Mouse (Mus musculus): Measurements from ENCODE around the gene Thsd4.
"Not testable (repeated sequence)": the region's sequence is repeated elsewhere in the genome, so short reads cannot be mapped to it uniquely, and the experiment has no call there.

Thsd4 gene

DNA sequence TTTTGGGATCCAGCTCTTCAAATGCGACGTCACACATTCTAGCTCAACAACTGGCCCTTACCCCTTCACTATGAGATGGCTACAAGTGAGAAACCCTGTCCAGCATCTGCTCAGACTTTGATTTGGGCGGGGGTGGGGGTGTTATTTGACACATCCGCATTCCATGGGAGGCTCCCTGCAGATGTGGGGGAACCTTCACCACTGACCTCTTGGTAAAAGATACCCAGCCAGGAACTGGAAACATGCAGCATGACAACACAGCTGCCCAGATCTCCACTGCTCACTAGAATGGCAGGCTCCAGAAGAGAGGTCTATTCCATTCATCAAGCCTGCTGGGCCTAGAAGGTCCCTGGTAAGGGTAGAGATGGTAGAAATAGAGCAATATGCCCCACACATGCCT is 213.7 kb downstream of the Thsd4 start:
- no peak for DNase-seq (ENCODE audit: low spot score in 2 of 2)

DNA sequence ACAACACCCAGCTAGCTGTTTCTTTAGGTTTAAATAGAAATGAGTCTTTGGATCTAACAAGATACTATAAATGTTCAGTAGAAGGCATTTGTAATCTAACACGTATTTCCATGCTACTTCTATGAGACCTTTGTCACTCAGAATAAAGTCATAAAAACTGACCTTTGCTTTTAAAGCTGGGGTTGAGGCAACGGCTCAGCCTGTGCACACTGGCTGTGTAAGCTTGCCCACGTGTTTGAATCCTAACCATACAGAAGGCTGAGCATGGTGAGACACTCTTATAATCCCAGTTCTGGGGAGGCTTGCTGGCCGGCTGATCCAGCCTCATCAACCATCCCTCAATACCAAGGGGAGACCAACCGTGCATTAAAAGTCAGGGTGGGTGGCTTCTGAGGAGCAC is 214.4 kb downstream of the Thsd4 start:
- DNase-seq (ENCODE audit: low spot score in 2 of 2), result no peak

DNA sequence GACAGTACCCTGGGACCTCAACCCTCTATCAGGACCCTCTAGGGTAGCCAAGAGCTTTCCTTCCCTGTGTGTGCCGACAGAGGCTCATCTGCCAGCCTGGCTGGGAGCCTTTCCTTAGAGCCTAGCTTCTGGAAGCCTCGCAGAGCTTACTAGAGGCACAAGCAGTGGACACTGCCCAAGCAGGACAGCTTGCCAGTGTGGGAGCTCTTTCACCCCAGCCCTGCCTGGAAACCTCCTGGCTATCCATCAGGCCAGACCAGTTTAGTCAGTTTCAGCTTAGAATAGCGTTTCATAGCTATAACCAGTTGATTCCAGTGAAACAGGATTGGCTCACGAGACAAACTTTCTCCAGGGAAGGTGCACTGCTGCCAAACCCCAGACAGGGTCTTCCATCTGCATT is 215.6 kb downstream of the Thsd4 start:
- DNase-seq (ENCODE audit: low spot score in 2 of 2), result no peak

DNA sequence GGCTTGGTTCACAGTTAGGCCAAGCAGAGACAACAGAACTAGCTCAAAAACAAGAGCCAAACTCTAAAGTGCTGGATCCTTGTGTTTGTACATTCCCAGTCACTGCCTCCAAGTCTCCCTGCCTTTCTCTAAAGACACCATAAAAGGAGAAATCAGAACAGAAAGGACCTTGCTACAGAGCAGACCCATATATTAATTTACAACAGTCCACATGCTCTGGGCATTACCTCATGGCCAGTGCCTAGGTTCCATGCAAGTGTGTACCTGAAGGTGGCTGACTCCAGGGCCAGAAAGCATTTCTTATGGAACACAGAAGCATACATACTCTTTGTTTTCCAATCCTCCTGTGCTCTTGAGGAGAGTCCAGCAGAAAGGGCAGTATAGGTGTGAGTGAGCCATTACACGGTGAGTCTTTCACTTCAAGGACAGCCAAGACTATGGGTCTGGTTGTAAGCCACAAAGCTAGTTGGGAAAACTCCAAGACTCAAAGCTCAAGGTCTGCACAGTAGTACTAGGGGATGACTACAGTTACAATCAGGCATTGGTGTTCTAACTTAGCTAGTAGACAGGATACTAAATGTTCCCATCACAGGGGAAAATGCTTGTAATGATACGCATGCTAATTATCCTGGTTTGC is 216.5 kb downstream of the Thsd4 start:
- no peak for DNase-seq (ENCODE audit: low spot score in 2 of 2)

DNA sequence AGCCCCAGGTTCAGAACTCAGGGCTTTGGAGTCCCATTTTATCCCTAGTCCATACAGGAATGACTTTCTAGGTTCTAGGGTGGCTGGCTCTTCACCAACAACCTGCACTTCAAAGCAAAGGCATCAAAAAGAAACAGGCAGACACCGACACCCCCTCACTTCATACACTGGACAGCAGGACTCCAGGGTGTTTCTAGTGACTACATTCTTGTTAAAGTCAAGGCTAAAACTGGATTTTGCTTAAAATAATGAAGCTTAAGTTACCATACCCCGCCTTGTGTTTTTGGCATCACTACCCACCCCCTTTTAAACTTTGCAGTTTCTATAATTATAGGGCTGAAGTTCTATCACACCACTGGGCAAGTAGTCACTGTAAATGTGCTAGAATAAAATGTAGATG is 225.6 kb downstream of the Thsd4 start:
- no peak for DNase-seq (ENCODE audit: low spot score in 2 of 2)

DNA sequence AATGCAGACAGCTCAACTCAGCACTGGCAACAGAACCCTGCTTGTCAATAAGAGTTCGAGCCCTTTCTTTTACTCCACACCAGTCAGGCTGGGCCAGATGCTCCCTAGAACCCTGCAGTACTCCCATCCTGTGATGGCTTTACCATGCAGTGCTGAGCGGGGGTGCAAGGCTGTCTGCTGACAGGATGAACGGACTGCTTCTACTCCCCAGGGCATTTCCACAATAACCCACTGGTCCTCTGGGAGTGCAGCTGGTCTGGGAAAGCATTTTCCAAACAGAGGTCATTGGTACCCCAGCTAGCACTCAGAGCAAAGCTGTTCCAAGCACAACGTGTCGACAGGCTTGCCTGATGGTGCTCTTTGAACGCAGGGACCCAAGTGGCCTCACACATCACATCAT is 226.6 kb downstream of the Thsd4 start:
- DNase-seq (ENCODE audit: low spot score in 2 of 2), result no peak

DNA sequence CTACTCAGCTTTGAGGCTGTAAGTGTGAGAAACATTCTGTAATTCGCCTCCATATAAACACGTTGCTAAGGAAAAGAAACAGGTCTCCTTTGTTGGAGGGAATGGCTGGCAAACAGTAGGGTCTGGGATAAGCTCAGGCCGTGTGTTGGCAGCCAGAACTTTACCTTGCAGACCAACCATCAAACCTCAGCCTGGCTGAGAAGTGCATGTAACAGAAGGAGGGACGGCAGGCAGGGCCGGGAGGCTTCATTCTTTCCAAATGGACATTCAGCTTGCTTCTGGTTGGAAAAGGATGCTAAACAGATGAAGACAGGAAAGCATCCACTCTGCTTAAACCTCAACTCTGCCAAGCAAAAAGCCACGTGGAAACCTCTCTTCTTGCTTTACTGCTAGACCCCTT is 228.7 kb downstream of the Thsd4 start:
- no peak for DNase-seq (ENCODE audit: low spot score in 2 of 2)

DNA sequence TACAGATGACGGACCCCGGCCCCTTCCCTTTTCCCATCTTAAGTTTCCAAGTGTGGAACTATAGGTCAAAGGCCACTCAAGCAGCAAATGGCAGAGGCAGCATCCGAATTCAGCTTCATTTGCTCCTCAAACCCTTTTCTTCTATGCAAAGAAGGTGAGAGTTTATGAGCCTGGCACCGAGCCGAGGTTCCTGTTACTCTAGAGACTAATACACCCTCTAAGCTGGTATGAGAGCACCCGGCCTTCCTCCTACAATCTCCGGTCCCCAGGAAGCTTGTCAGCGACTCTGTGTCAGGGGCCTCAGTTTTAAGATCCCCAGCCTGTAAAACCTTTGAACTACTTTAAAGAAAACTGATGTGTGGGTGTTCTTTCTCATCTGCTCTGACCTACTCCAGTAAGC is 231.1 kb downstream of the Thsd4 start:
- DNase-seq (ENCODE audit: low spot score in 2 of 2), result no peak

DNA sequence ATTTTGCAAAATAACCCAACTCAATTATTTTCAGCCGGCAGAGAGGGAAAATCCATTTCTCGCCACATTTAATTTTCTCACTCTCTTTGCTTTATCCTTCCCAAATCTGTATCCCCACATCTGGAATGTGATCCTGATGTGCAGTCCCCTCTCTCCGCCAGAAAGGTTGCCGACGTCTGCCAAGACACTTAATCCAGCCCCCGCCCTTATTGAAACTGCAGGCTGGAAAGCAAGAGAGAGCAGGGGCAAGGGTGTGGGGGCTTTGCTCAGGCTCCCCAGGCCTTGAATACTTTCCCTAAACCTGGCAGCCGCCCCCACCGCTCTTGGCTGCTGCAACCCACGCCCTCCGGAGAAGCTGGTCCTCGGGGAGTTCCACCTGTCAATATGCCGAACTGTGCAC is 233.1 kb downstream of the Thsd4 start:
- DNase-seq (ENCODE audit: low spot score in 2 of 2), result no peak

DNA sequence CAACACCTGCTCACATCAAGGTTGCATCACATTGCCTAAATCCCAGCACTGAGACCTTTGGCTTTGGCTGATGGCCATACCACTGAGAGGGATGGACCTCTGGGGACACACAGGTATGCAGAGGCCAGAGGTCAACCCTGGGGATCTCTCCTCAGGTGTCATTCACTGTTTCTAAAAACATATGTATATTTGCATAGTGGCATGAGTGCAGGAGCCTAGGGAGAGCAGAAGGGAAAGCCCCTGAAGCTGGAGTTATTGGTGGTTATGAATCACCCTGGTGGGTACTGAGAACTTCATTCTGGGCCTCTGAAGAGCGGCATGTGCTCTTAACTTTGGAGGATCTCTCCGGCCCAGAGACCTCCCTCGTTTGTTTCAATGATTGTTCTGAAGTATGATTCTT is 235.5 kb downstream of the Thsd4 start:
- DNase-seq (ENCODE audit: low spot score in 2 of 2), result no peak

DNA sequence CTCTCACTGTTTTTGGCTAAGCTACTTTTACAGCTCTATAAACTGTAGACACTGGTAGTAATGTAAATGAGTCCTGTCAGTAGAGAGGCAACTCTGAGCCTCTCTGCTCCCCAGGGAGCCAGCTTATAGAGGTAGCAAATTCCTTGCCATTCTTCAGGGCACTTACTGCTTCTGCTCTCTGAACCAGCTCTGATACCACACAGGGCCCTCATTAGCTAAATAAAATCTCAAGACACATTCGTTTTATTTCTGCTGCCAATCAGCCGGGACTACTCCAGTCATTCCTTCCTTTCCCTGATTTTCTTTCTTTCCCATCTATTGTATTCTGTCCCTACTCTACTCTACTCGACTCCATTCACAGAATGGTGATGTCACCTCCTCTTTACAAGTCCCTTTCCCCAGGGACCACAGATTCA is 236.8 kb downstream of the Thsd4 start:
- DNase-seq (ENCODE audit: low spot score in 2 of 2), result no peak

DNA sequence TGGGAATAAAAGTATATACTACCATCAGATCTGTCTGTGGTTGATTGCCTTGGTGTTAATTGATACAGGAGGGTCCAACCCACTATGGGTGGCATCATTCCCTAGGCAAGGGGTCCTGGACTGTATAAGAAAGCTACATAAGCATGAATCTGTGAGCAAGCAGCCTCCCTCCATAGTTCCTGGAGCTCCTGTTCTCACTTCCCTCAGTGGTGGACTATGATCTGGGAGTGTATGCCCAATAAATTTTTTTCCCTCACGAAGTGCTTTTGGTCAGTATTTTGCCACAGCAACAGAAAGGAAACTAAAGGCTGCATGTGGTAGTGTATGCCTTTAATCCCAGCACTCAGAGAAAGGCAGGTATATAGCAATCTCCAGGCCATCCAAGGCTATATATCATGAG is 237.5 kb downstream of the Thsd4 start:
- DNase-seq (ENCODE audit: low spot score in 2 of 2), result no peak

DNA sequence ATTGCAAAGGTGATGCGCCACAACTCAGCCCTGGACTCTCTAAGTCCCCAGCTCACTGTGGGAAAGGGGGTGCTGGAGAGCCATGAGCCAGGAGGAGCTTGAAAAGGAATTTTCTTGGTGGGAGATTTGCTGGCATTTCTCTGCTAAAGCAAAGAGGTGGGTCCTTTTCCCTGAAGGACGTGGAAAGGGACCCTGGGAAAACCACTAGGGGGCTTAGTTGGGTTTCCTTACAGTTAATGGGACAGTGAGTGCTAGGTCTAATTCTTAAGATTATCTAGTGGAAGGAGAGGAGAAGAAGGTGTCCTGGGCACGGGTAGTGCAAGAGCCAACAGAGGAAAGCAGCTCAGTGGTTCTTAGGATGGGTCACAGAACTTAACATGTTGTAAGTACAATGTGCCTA is 238.3 kb downstream of the Thsd4 start:
- no peak for DNase-seq (ENCODE audit: low spot score in 2 of 2)

DNA sequence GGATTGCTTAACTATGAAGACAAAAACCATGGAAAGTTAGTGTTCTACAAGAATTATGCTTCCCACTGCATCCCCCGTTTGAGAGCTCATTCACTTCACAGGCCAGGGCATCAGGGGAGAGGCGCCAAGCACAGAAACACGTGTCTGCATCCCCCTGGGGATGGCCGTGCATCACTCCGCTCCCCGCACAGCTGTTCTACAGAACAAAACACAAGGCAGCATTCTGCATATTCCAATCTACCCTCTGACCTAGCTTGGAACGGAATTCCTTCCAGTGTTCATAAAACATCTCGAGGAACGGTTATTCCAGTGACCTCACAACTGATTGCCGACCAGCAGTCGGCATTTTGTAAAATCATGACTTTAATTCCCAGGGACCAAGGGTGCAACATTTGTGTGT is 240.6 kb downstream of the Thsd4 start:
- DNase-seq (ENCODE audit: low spot score in 2 of 2), result no peak

DNA sequence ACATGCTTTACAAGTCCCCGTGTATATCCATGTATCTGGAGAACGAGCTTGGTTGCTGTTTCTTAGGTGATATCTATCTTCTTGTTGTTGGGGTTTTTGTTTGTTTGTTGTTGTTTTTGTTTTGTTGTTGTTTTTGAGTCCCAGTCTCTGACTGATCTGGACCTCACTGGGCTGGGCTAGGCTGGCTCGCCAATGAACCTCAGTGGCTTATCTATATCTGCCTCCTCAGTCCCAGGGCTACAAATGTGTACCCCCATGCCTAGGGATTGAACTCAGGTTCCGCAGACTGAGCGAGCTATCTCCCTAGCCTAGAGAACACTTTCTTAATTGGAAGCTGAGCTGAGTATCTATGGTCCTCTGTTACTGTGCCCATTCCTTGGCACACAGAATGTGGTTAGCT is 241.1 kb downstream of the Thsd4 start:
- DNase-seq (ENCODE audit: low spot score in 2 of 2), result no peak

DNA sequence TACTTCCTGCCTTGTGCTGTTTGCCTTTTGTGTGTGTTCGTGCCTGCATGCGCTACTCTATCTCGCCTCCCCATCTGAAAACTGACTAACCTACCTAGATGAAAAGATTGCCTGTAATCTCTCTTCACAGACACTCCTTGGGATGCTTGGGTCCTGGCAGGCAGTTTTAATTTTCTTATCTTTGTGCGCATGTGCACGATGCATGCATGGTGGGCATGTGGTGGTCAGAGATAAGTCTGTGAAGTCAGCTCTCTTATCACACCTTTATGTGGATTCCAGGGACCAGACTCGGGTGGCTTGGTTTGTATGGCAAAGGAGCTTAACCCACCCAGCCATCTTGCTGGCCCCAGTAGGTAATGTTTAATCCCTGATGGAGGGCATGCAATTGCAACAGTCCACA is 242.3 kb downstream of the Thsd4 start:
- DNase-seq (ENCODE audit: low spot score in 2 of 2), result peak in 1 of 2 experiments; percentile 32

DNA sequence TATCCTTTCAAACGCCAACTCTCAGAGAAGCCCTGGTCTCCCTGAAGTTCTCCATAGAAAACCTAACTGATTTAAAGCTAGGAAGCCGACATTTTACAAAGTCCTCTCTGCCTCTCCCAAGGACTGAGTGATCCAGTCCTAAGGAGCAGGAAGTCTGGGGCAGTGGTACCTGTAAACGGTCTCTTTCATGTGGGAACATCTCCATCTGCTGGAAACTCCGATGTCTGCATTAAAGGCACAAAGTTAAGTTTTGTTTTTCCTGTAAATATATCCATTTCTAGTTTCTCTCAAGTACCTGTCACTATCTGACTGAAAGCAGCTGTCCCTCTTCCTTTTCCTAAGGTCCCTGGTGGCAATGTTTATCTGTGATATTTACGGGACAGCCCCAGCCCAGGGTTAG is 245.5 kb downstream of the Thsd4 start:
- no peak for DNase-seq (ENCODE audit: low spot score in 2 of 2)

DNA sequence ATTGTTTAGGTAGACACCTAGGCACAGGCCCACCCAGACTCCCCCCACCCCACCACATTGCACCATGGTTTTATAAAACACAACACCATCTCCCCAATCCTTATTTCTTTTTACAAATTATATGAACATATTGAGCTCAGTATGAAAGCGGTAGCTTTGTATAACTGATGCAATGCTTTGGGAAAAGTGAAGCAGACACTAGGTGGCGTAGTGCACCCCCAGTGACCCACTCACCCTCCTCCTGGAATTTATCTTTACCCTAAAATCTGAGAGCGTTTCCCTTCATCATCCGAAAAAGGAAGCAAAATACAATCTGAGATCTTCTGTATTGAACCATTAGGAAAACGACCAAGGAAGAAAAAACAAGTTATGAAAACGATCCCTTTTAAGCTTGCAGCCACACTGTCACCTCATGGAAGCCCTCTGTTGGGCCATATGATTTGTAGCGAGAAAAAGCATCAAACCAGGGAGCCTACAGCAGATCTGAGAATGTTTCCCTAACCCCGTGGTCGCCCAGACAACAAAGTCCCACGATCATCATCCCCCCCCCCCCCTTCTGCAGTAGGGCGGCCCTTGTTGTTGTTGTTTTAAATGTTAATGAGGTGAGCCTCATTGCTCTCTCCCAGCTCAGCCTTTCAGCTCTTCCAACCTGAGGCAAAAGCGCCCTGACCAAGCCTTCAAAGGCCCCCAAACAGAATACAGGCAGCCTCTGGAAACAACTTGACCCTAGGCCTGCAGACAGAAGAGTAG is 246.3 kb downstream of the Thsd4 start:
- DNase-seq (ENCODE audit: low spot score in 2 of 2), result no peak

DNA sequence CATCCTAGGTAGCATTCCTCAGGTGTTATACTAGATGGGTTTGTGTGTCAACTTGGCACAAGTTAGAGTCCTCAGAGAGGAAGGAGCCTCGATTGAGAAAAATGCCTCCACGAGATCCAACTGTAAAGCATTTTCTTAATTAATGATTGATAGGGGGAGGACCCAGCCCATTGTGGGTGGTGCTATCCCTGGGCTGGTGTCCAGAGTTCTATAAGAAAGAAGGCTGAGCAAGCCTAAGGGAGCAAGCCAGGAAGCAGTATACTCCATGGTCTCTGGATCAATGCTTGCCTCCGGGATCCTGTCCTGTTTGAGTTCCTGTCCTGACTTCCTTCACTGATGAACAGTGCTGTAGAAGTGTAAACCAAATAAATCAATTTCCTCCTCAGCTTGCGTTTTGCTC is 247.3 kb downstream of the Thsd4 start:
- no peak for DNase-seq (ENCODE audit: low spot score in 2 of 2)

DNA sequence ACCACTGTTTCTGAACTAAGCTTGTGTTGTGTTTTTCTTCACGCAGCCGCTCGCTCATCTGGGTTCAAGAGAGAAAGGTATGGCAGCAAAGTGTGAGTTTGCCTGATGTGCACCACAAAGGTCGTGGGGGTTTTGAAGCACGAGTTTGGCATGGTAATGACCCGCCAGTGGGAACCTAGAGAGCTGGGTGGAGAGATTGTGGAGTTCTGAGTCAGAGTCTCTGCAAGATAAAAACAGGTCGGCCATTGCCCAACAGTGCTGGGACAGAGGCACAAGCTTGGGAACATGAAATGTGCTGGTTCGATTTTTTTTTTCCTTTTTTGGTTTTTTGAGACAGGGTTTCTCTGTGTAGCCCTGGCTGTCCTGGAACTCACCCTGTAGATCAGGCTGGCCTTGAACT is 249.5 kb downstream of the Thsd4 start:
- DNase-seq (ENCODE audit: low spot score in 2 of 2), result not testable (repeated sequence)

DNA sequence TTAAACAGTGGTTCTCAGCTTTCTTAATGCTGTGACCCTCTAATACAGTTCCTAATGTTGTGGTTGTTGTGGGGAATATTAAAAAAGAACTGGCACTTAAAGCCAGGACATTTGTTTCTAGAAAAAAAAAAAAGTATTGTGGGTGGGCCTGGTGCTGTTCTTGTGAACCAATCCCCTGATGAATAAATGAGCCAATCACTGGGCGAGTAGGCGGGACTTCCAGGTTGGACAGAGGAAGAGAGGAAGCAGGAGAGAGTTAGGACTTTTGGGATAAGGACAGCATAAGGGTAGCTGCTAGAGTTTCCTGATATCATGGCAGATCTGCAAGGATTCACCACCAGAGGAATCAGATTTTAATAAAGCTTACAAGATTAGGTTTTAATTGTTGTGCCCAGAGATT is 249.9 kb downstream of the Thsd4 start:
- DNase-seq (ENCODE audit: low spot score in 2 of 2), result no peak

DNA sequence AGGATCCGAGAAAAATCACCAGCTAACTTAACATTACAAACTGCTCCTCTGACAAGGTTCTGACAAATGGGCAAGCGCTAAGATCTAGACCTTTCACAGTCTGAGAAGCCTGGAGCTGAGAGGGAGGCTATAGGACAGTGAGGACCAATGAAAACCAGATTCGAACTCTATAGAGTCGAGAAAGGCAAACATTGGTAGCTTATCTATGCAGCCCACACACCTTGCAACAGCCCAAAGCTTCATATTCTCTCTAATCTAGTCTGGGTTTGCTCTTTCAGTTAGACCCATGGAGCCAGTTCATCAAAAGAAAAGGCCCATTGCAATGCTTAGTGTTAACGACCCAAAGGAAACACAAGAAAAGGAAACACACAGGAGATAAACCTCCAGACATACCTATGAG is 252.0 kb downstream of the Thsd4 start:
- DNase-seq (ENCODE audit: low spot score in 2 of 2), result no peak

DNA sequence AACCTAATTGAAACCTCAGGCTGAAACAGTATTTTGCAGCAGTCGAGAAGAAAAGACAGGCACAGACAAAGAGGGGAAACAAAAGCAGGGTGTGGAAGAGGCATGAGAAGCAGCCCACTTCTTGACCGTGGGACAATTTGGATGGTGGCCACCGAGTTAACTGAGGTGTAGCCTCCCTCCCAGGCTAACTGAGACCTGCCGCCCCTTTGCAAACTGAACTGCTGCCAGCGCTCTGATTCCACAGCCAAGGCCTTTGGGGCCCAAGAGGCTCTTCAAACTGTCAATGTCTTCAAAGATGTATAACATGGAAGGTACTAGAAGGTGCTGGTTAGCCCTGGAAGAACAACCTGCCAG is 254.6 kb downstream of the Thsd4 start:
- peak in 1 of 2 experiments; percentile 42 for DNase-seq (ENCODE audit: low spot score in 2 of 2)
